Mouse (Mus musculus) midbrain, embryonic 10.5 days (tissue): Measurements from ENCODE around the gene Gtsf1. TPM values are rescaled to one million over a fixed set of nuclear protein-coding genes. Genes with fewer than 3 reads are reported as not detected.

Experiments
- polyA plus RNA-seq: library from polyadenylated mRNA; unstranded; fragments of >200 nt; fragmentation: Nextera tagmentation; extraction: Ambion mirVana; gene quantifications from 2 replicates; pipeline ENCODE4 v1.2.1, GENCODE M21; 2016

Gene Gtsf1
- polyA plus RNA-seq, 1 experiment from 2014 or later = not detected

Other genes starting within 250 kb of the Gtsf1 start
- gene Cbx5, start 190.7 kb downstream of the Gtsf1 start, polyA plus RNA-seq = 194 and 206 TPM in 2 replicates
- 1,542 and 1,692 TPM in 2 replicates for gene Hnrnpa1, start 190.0 kb downstream of the Gtsf1 start, polyA plus RNA-seq
- gene Nfe2, start 172.1 kb downstream of the Gtsf1 start, polyA plus RNA-seq = 5.6 and 6.4 TPM in 2 replicates
- 288 and 291 TPM in 2 replicates for gene Copz1, start 157.8 kb downstream of the Gtsf1 start, polyA plus RNA-seq
- gene Gpr84, start 119.9 kb downstream of the Gtsf1 start, polyA plus RNA-seq = 0.32 and 0.47 TPM in 2 replicates
- gene Zfp385a, start 90.4 kb downstream of the Gtsf1 start, polyA plus RNA-seq = 24.3 and 25.5 TPM in 2 replicates
- 26.1 and 26.4 TPM in 2 replicates for gene Itga5, start 63.7 kb downstream of the Gtsf1 start, polyA plus RNA-seq
- 0.17 TPM in 1 of 2 replicates, not detected in the other for gene Gtsf2, start 18.0 kb upstream of the Gtsf1 start, polyA plus RNA-seq
- gene Nckap1l, start 23.3 kb upstream of the Gtsf1 start, polyA plus RNA-seq = 1.8 and 2.1 TPM in 2 replicates
- 26.4 and 33.1 TPM in 2 replicates for gene Pde1b, start 72.6 kb upstream of the Gtsf1 start, polyA plus RNA-seq
- gene Ppp1r1a, start 107.5 kb upstream of the Gtsf1 start, polyA plus RNA-seq = 38.3 and 46.7 TPM in 2 replicates
- not detected in 2 replicates for gene Glycam1, start 134.6 kb upstream of the Gtsf1 start, polyA plus RNA-seq